Mouse (Mus musculus) hindbrain, embryonic 13.5 days (tissue): ENCODE measurements around the gene Olfr287. TPM values are rescaled to one million over a fixed set of nuclear protein-coding genes. Genes with fewer than 3 reads are reported as not detected.
A peak's percentile ranks its signal among the peaks of the same experiment; 100 is the strongest.

ENCODE experiments used
- ATAC-seq: fragments of 200-750 bp; cut with Nextera tagmentation; 2 replicates; pipeline ENCODE4 v1.8.0; 2017; ENCODE audit warnings: moderate TSS enrichment; ENCODE audit not compliant: low FRiP score
- H3K27ac ChIP-seq: fragments of 300-500 bp; sonication (generic); 2 replicates; pipeline ENCODE4 v1.5.1; 2015; ENCODE audit warnings: inconsistent platforms, mild to moderate bottlenecking, moderate library complexity
- H3K27me3 ChIP-seq: fragments of 300-500 bp; sonication (generic); 2 replicates; pipeline ENCODE4 v1.6.1; 2015; ENCODE audit warnings: mild to moderate bottlenecking, inconsistent platforms
- H3K36me3 ChIP-seq: fragments of 300-500 bp; sonication (generic); 2 replicates; pipeline ENCODE4 v1.6.1; 2015; ENCODE audit warnings: mild to moderate bottlenecking, inconsistent platforms
- H3K4me1 ChIP-seq: fragments of 300-500 bp; sonication (generic); replicated peaks from 2 replicates; pipeline ENCODE4 v1.6.1; 2015; ENCODE audit warnings: inconsistent platforms
- H3K4me2 ChIP-seq: fragments of 300-500 bp; sonication (generic); 2 replicates; pipeline ENCODE4 v1.6.1; 2015; ENCODE audit warnings: inconsistent platforms, mild to moderate bottlenecking, moderate library complexity
- H3K4me3 ChIP-seq: fragments of 300-500 bp; sonication (generic); 2 replicates; pipeline ENCODE4 v1.5.1; 2015; ENCODE audit warnings: mild to moderate bottlenecking, inconsistent platforms
- H3K9ac ChIP-seq: fragments of 300-500 bp; sonication (generic); 2 replicates; pipeline ENCODE4 v1.6.1; 2015; ENCODE audit warnings: mild to moderate bottlenecking, inconsistent platforms
- H3K9me3 ChIP-seq: fragments of 300-500 bp; sonication (generic); 2 replicates; pipeline ENCODE4 v1.6.1; 2016; ENCODE audit warnings: inconsistent platforms
- WGBS: fragments of 180-500 bp; shearing (Covaris S2); methylation state at CpG from one replicate; pipeline ENCODE4 v1.1.7; 2015; 5-methylcytosine and 5-hydroxymethylcytosine counted together
- polyA plus RNA-seq: library from polyadenylated mRNA; unstranded; fragments of >200 nt; fragmentation: Nextera tagmentation; extraction: Ambion mirVana; gene quantifications from 2 replicates; pipeline ENCODE4 v1.2.1, GENCODE M21; 2015

The Olfr287 gene
- polyA plus RNA-seq, 1 experiment from 2014 or later, result not detected

GRCm38 (mm10) chr15:98184456-98184855, 36.4 kb downstream of the Olfr287 start:
- no peak overlapping the region for H3K4me2 ChIP-seq
- H3K27ac ChIP-seq, result no peak overlapping the region
- no peak overlapping the region for H3K9ac ChIP-seq
- no peaks in the 10 kb centered on the region for H3K27me3 ChIP-seq
- no peak overlapping the region for H3K4me3 ChIP-seq
- no peaks in the 10 kb centered on the region for H3K36me3 ChIP-seq
- WGBS, result 81% methylated on average over 4 of the region's 4 CpGs
- H3K9me3 ChIP-seq, result no peaks in the 10 kb centered on the region
- ATAC-seq, result no peak
- H3K4me1 ChIP-seq, result peaks cover 9% of the 10 kb centered on the region

GRCm38 (mm10) chr15:98181856-98182570, 38.8 kb downstream of the Olfr287 start:
- Histone ChIP-seq H3K4me3 (no peak overlapping the region), H3K36me3 (no peaks in the 10 kb centered on the region), H3K4me1 (peaks cover 9% of the 10 kb centered on the region), H3K27me3 (0 out of 2 replicates have a peak, but pooled peaks cover 3% of the 10 kb centered on the region), H3K4me2 (no peak overlapping the region), H3K9me3 (no peaks in the 10 kb centered on the region), H3K9ac (no peak overlapping the region), H3K27ac (no peak overlapping the region)
- 69% methylated on average over 12 of the region's 12 CpGs for WGBS
- no peak for ATAC-seq

GRCm38 (mm10) chr15:98181132-98181711, 39.6 kb downstream of the Olfr287 start:
- Histone ChIP-seq H3K36me3 (no peaks in the 10 kb centered on the region), H3K9ac (peak overlapping the region; percentile 71), H3K27ac (peak overlapping the region; percentile 85), H3K4me2 (peak overlapping the region; percentile 74), H3K9me3 (no peaks in the 10 kb centered on the region), H3K27me3 (0 out of 2 replicates have a peak, but pooled peaks cover 3% of the 10 kb centered on the region), H3K4me1 (peaks cover 9% of the 10 kb centered on the region), H3K4me3 (peak overlapping the region; percentile 53)
- ATAC-seq, result peak; percentile 99
- under 1% methylated on average over 30 of the region's 30 CpGs for WGBS

GRCm38 (mm10) chr15:98180567-98181131, 40.2 kb downstream of the Olfr287 start:
- Histone ChIP-seq H3K9me3 (no peaks in the 10 kb centered on the region), H3K4me1 (peaks cover 9% of the 10 kb centered on the region), H3K27ac (peak overlapping the region; percentile 85), H3K9ac (peak overlapping the region; percentile 71), H3K27me3 (0 out of 2 replicates have a peak, but pooled peaks cover 8% of the 10 kb centered on the region), H3K36me3 (no peaks in the 10 kb centered on the region), H3K4me3 (peak overlapping the region; percentile 53), H3K4me2 (peak overlapping the region; percentile 74)
- ATAC-seq, result no peak
- WGBS, result 6% methylated on average over 26 of the region's 26 CpGs

GRCm38 (mm10) chr15:98177320-98177719, 43.5 kb downstream of the Olfr287 start:
- Histone ChIP-seq H3K36me3 (no peaks in the 10 kb centered on the region), H3K4me2 (no peak overlapping the region), H3K27me3 (peaks cover 14% of the 10 kb centered on the region; the same call in 1 of the 2 replicates), H3K4me3 (no peak overlapping the region), H3K9ac (no peak overlapping the region), H3K9me3 (no peaks in the 10 kb centered on the region), H3K27ac (no peak overlapping the region), H3K4me1 (peaks cover 9% of the 10 kb centered on the region)
- ATAC-seq, result no peak
- WGBS, result 82% methylated on average over 3 of the region's 3 CpGs

GRCm38 (mm10) chr15:98173821-98174220, 47.0 kb downstream of the Olfr287 start:
- 38% methylated on average over 8 of the region's 8 CpGs for WGBS
- Histone ChIP-seq H3K4me2 (no peak overlapping the region), H3K27me3 (peaks cover 44% of the 10 kb centered on the region), H3K9me3 (no peaks in the 10 kb centered on the region), H3K4me3 (no peak overlapping the region), H3K4me1 (peaks cover 35% of the 10 kb centered on the region), H3K27ac (no peak overlapping the region), H3K9ac (no peak overlapping the region), H3K36me3 (no peaks in the 10 kb centered on the region)
- ATAC-seq, result no peak

- H3K4me3 ChIP-seq, result no peak overlapping the region
- H3K27me3 ChIP-seq, result peaks cover 50% of the 10 kb centered on the region
- no peak for ATAC-seq
- no peak overlapping the region for H3K27ac ChIP-seq
- H3K4me2 ChIP-seq, result 0 out of 2 replicates have a peak overlapping the region, but pooled peaks have one; percentile 1
- WGBS, result 82% methylated on average over 5 of the region's 5 CpGs
- H3K4me1 ChIP-seq, result peaks cover 47% of the 10 kb centered on the region
- no peaks in the 10 kb centered on the region for H3K9me3 ChIP-seq
- no peak overlapping the region for H3K9ac ChIP-seq
- no peaks in the 10 kb centered on the region for H3K36me3 ChIP-seq
Measured at GRCm38 (mm10) chr15:98172113-98172512, 48.7 kb downstream of the Olfr287 start.

GRCm38 (mm10) chr15:98170917-98171316, 49.9 kb downstream of the Olfr287 start:
- Histone ChIP-seq H3K4me3 (peak overlapping the region; percentile 66), H3K36me3 (no peaks in the 10 kb centered on the region), H3K27ac (no peak overlapping the region), H3K9ac (no peak overlapping the region; the same call in 1 of the 2 replicates), H3K27me3 (peaks cover 47% of the 10 kb centered on the region), H3K4me1 (peaks cover 53% of the 10 kb centered on the region), H3K9me3 (no peaks in the 10 kb centered on the region), H3K4me2 (peak overlapping the region; percentile 88)
- no peak for ATAC-seq
- 81% methylated on average over 9 of the region's 9 CpGs for WGBS

GRCm38 (mm10) chr15:98170365-98170764, 50.5 kb downstream of the Olfr287 start:
- H3K36me3 ChIP-seq, result no peaks in the 10 kb centered on the region
- H3K4me2 ChIP-seq, result peak overlapping the region; percentile 88
- H3K27ac ChIP-seq, result no peak overlapping the region
- no peaks in the 10 kb centered on the region for H3K9me3 ChIP-seq
- no peak for ATAC-seq
- peaks cover 50% of the 10 kb centered on the region for H3K27me3 ChIP-seq
- H3K4me3 ChIP-seq, result peak overlapping the region; percentile 66
- WGBS, result 34% methylated on average over 7 of the region's 7 CpGs
- H3K9ac ChIP-seq, result peak overlapping the region; percentile 78
- peaks cover 53% of the 10 kb centered on the region for H3K4me1 ChIP-seq

GRCm38 (mm10) chr15:98168622-98169004, 52.2 kb downstream of the Olfr287 start:
- Histone ChIP-seq H3K4me2 (peak overlapping the region; percentile 88), H3K4me3 (peak overlapping the region; percentile 66), H3K4me1 (peaks cover 53% of the 10 kb centered on the region), H3K36me3 (no peaks in the 10 kb centered on the region), H3K9ac (peak overlapping the region; percentile 78), H3K27ac (peak overlapping the region; percentile 95; the same call in 1 of the 2 replicates), H3K27me3 (peaks cover 47% of the 10 kb centered on the region), H3K9me3 (no peaks in the 10 kb centered on the region)
- no peak for ATAC-seq
- 5% methylated on average over 19 of the region's 19 CpGs for WGBS

- H3K4me3 ChIP-seq, result peak overlapping the region; percentile 66
- H3K9ac ChIP-seq, result peak overlapping the region; percentile 78
- peak overlapping the region; percentile 88 for H3K4me2 ChIP-seq
- H3K4me1 ChIP-seq, result peaks cover 53% of the 10 kb centered on the region
- WGBS, result 2% methylated on average over 69 of the region's 69 CpGs
- ATAC-seq, result peak; percentile 94
- H3K27ac ChIP-seq, result peak overlapping the region; percentile 95
- H3K36me3 ChIP-seq, result no peaks in the 10 kb centered on the region
- H3K9me3 ChIP-seq, result no peaks in the 10 kb centered on the region
- H3K27me3 ChIP-seq, result peaks cover 47% of the 10 kb centered on the region
Measured at GRCm38 (mm10) chr15:98167645-98168621, 52.9 kb downstream of the Olfr287 start.
